Mouse (Mus musculus): ENCODE measurements around the gene 4930556J24Rik.

DNA sequence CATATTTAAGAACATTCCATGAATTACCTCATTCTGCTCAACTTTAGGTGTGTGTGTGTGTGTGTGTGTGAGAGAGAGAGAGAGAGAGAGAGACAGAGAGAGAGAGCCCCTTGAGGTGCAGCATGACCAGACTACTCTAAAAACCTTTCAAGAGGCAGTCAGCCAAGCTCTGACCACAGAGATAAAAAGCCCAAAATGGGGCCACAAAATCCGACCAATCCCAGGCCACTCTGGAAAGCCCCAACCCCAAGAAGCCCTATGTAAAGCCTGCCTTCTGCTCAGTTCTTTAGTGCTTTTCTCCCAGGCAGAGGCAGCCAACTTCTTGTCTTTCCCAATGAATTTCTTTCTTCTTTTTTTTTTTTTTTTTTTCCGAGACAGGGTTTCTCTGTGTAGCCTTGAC, 15.7 kb downstream of the 4930556J24Rik start:
- TF ChIP-seq CTCF (IDR thresholded peaks at IDR 0.05; ENCODE audit: borderline replicate concordance, control insufficient read depth, extremely low read depth, insufficient read depth, low read length, poor library complexity), result no peak
- no peak for TF ChIP-seq POLR2A (IDR thresholded peaks at IDR 0.05; ENCODE audit: control insufficient read depth, extremely low read depth, insufficient read depth, low read length, poor library complexity)

Measured in thymus, adult 2 months (tissue).